Mouse (Mus musculus) cerebellum, adult 9-10 months (tissue): ENCODE results near the gene Hpf1.
A peak's percentile ranks its signal among the peaks of the same experiment; 100 is the strongest.

Experiments used
- DNase-seq: peaks from one replicate; pipeline ENCODE4 v3.0.0; 2022

Gene Hpf1

DNA sequence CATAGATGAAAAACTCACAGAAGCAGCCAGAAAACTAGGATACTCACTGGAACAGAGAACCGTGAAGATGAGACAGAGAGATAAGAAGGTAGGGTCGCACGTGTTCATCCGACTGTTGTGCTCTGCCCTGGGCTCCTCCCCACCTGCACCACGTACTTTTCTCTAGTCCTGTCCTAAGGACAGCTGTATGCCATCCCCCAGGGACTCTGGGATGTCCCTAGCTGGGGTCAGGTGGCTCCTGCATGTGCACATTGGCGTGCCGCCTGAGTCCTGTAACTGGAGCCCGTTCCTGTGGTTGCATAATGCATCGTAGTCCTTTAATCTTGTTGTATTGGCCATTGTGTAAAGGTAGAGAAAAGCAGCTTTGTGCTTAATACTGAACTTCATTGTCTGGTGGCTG, 9.9 kb downstream of the Hpf1 start:
- peak; percentile 19 for DNase-seq

- no peak for DNase-seq
Observed at GRCm38 (mm10) chr8:60912081-60912480, 21.9 kb downstream of the Hpf1 start.

GRCm38 (mm10) chr8:60912554-60912953, 22.3 kb downstream of the Hpf1 start:
- DNase-seq = no peak

GRCm38 (mm10) chr8:60919069-60919468, 28.9 kb downstream of the Hpf1 start:
- no peak for DNase-seq

DNA sequence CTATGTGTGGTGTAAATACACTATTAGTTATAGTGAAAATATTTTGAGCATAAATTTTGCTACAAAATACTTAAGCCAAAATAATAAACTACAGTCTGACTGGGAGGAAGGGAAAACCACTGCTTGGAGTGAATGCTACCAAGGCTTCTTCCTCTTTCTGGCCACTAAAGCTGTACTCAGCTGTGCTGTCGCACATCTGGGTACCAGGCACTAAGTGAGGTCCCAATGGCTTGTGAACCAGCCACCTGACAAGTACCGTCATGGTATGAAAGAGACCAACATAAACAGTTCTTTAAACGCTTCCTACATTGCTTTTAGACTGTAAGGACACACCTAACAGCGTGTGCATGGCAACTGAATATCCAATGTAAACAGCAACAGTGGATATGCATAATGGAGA, 30.0 kb downstream of the Hpf1 start:
- DNase-seq = no peak

- no peak for DNase-seq
Observed at GRCm38 (mm10) chr8:60933617-60934016, 43.4 kb downstream of the Hpf1 start.

DNA sequence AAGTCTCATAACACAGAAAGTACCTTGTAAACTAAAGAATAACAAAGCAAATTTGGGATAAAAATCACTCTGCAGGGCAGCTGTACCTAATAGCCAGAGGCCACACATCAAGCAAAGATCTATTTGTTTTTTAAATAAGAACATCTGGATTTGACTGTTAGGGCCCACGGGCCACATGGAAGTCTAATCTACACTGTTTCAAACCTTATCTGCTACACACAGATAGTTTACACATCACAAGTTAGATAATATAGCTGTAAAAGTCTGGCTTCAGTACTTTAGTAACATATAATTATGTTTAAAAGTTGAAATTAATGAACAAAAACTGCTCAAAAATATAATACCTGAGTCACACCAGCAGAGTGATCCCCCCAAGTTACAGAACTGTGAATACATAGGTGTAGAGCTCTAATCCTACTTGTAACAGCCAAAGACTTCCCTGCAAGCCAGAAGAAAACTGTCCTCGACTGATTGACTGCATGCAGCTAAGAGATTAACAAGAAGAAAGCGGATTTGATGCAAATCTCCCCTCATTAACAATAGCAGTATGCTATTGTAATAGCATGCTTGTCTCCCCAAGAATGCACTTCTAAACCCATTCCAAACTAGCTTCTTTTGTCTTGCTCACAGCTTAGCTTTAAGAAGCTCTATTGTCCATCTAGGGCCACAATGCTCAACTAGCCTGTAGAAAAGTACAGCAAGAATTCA, 48.7 kb downstream of the Hpf1 start:
- no peak for DNase-seq

- DNase-seq = no peak
Observed at GRCm38 (mm10) chr8:60942867-60943266, 52.6 kb downstream of the Hpf1 start.

DNA sequence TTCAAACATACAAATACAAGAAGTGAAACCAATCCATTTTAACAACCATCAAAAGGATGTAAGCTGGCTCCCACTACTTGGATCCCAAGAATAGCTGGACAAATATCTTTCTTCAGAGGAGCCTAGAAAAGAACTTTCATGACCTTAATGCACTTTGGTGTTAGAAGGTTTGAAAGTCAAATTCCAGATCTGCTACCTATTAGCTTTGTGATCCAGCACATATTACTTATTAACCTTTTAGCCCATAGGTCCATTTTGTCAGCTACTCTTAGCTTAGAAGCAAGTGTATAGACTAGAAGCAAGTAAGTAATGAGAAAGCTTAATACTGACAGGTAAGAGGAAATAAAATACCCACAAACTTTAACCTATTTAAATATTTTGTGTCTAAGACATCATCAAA, 57.3 kb downstream of the Hpf1 start:
- DNase-seq = no peak

DNA sequence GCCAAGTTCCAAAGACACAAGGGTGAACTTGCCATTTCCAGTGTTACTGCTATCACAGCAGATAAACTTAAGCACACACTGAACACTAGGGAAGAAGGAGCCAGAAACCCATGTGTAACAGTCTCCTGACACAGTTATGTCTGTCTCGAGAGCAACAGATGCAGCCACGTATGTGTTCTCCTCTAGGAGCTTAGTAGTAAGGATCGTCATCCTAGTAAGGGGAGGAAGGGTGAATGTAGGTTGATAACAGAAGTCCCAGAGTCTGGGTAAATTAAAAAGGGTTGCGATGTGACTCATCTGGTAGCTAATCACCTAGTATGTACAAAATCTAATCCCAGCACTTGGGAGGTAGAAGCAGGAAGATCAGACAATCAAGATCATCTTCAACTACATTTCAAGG, 59.6 kb downstream of the Hpf1 start:
- DNase-seq = no peak

DNA sequence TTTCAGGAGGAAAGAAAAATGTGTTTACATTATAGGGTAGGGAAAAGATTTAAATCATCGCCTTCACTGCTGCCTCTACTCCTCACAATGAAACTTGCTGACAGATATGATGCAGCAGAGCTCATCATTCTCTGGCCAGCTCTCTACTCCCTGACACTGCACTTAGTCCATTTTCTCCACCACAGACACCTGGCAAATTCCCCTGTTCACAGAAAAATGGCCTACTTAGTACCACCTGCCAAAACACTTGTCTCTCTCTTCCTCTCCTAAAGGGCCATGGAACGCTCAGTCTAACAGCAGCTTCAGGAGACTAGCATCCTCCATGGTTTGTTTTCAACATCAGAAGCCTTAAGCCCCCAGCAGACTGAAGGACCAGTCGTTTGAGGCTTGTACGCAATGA, 61.1 kb downstream of the Hpf1 start:
- DNase-seq = peak; percentile 71

DNA sequence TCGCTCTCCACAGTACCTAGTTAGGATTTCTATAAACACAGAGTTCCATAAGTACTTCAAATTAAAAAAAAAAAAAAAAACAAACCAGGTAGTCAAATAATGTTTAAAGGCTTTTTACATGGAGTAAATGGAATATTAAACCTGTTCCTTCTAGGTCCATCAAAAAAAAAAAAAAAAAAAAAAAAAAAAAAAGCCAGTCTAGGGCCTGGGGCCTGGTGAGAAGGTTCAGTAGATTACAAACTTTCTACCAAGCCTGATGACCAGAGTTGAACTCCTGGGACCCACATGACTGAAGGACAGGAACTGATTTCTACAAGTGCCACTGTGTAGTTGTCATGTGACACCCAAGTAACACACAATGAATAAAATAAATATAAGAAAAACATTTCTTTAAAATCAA, 61.5 kb downstream of the Hpf1 start:
- no peak for DNase-seq

DNA sequence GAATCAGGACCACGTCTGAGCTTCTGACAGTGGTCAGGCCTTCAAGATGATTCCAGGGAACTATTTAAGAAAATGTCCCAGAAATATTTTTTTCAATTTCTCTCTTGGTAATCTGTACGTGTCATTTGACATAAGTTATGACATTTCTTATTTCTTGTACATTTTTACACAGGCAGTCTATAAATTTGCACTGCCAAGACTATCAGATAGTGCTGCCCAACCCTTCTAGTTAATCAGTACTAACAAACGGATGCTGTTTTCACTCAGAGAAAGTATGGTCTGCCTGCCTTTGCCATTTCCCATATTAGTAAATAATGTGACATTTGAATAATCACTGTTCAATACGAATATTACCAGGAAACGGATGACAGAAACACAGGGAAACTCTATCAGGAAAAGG, 62.6 kb downstream of the Hpf1 start:
- DNase-seq = no peak

DNA sequence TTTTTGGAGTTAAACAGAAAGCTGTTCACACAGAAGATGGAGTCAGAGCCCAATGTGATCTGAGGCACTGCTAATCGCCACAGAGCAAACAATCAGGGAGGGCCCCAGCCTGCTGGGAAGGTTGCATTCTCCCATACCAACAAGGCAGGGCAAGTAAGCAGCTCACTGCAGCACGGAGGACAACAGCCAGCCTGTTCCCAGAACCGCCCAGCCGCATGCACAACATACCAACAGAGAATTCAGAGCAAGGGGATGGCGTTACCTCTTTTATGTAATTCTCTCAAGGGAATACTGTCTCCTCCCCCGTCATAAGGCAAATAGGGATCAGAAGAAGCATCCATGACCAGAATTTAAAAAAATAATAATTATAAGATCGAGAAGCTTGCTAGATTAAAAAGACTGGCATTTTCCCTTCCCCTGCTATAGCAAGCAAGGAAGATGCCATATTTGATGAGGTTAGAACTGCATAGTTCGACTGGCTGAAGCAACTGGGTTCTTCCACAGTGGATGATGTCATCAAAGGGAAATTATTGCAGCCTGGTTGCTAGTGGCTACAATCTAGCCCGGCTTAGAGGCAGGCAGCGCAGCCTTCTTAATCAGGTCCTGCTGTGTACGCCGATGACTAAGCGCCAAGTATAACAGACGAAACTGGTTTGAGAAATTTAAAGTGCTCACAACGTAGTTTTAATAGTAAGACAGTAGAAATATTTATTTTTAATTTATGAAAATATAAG, 64.2 kb downstream of the Hpf1 start:
- DNase-seq = peak; percentile 93

GRCm38 (mm10) chr8:60956847-60957246, 66.6 kb downstream of the Hpf1 start:
- DNase-seq = no peak
